Mouse (Mus musculus): ENCODE results near the gene Klhl11.

- TF ChIP-seq CTCF (IDR thresholded peaks at IDR 0.05; ENCODE audit: extremely low read depth, insufficient read length, insufficient replicate concordance, low read depth, low read length): no peak
- no peak for TF ChIP-seq POLR2A (IDR thresholded peaks at IDR 0.05; ENCODE audit: low read depth, low read length)
These were observed 11.9 kb upstream of the Klhl11 start for GRCm38 (mm10) chr11:100484461-100484860.
